ENCODE assay signal across 25 mouse cellular contexts in the genomic region with DNA sequence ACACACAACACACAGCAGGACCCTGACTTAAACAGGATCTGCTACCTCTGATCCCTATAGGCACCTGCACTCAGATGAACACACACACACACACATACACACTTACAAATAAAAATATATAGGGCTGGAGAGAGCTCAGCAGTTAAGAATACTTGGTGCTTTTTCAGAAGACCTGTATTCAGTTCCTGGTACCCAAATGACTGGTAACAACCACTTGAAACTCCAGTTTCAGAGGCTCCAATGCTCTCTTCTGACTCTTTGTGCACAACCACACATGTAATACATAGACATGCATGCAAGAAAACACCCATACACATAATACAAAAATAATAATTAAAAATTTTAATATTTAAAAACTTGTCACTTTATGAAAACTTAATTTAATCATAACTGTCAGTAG.
"Had no signal": no experiment of that assay in that cellular context is flagged by ENCODE, and none has a peak within 500 bp of the region (broad histone marks: within the 10 kb centered on the region; RNA-seq: fewer than 3 reads in every experiment).

No protein-coding gene starts in this region.

- H3K4me3 ChIP-seq: embryonic facial prominence, embryonic 10.5 days; embryonic facial prominence, embryonic 12.5 days; embryonic facial prominence, embryonic 13.5 days; embryonic facial prominence, embryonic 15.5 days; erythroblast, embryonic 14.5 days; forebrain, embryonic 10.5 days; forebrain, embryonic 12.5 days; forebrain, embryonic 13.5 days; forebrain, embryonic 15.5 days; gastrocnemius, adult 2 months; heart, adult 2 months had no signal

- H3K36me3 ChIP-seq: embryonic facial prominence, embryonic 15.5 days had no signal

- H3K9me3 ChIP-seq: embryonic facial prominence, embryonic 10.5 days; embryonic facial prominence, embryonic 12.5 days; embryonic facial prominence, embryonic 13.5 days; embryonic facial prominence, embryonic 15.5 days; forebrain, embryonic 10.5 days; forebrain, embryonic 12.5 days; forebrain, embryonic 13.5 days; forebrain, embryonic 15.5 days had no signal

- H3K27ac ChIP-seq: embryonic facial prominence, embryonic 10.5 days; embryonic facial prominence, embryonic 12.5 days; embryonic facial prominence, embryonic 13.5 days; embryonic facial prominence, embryonic 15.5 days; forebrain, embryonic 10.5 days; forebrain, embryonic 12.5 days; forebrain, embryonic 13.5 days; forebrain, embryonic 15.5 days; gastrocnemius, adult 2 months; heart, adult 2 months had no signal

- H3K27me3 ChIP-seq: embryonic facial prominence, embryonic 12.5 days; embryonic facial prominence, embryonic 13.5 days; embryonic facial prominence, embryonic 15.5 days; forebrain, embryonic 12.5 days; forebrain, embryonic 13.5 days; forebrain, embryonic 15.5 days had no signal

- H3K9ac ChIP-seq: embryonic facial prominence, embryonic 12.5 days; embryonic facial prominence, embryonic 13.5 days; embryonic facial prominence, embryonic 15.5 days; forebrain, embryonic 12.5 days; forebrain, embryonic 13.5 days; forebrain, embryonic 15.5 days; forebrain, postnatal 0 days had no signal

- H3K4me1 ChIP-seq: embryonic facial prominence, embryonic 10.5 days; forebrain, embryonic 10.5 days; forebrain, embryonic 12.5 days; forebrain, embryonic 13.5 days; forebrain, embryonic 15.5 days had no signal

- H3K4me2 ChIP-seq: embryonic facial prominence, embryonic 12.5 days; embryonic facial prominence, embryonic 13.5 days; embryonic facial prominence, embryonic 15.5 days; forebrain, embryonic 12.5 days; forebrain, embryonic 13.5 days; forebrain, embryonic 15.5 days had no signal

- DNase-seq: cerebellum, adult 9-10 months; cerebellum, adult 9-11 months; cerebellum, postnatal 10 days; cerebellum, postnatal 14 days; cerebellum, postnatal 25 days; cerebellum, postnatal 36 days; embryo, embryonic 11 days; forebrain, postnatal 0 days; gastrocnemius, adult 2 months; gastrocnemius, postnatal 10 days; gastrocnemius, postnatal 14 days; gastrocnemius, postnatal 25 days; gastrocnemius, postnatal 36 days; heart, adult 11 months; heart, adult 18-20 months; heart, adult 2 months had no signal
